Mouse (Mus musculus) intestine, postnatal 0 days (tissue): ENCODE results near the gene Phf21b. TPM values are rescaled to one million over a fixed set of nuclear protein-coding genes. Genes with fewer than 3 reads are reported as not detected.

Experiments
- ATAC-seq: fragments of 200-750 bp; cut with Nextera tagmentation; 2 replicates; pipeline ENCODE4 v1.8.0; 2017; ENCODE audit warnings: mild to moderate bottlenecking, moderate TSS enrichment, moderate library complexity
- H3K27ac ChIP-seq: fragments of 300-500 bp; sonication (generic); 2 replicates; pipeline ENCODE4 v1.5.1; 2014; ENCODE audit warnings: mild to moderate bottlenecking, low read depth, low read length, moderate library complexity
- H3K27me3 ChIP-seq: fragments of 300-500 bp; sonication (generic); replicated peaks from 2 replicates; pipeline ENCODE4 v1.6.1; 2014; ENCODE audit warnings: low read length, mixed read lengths; ENCODE audit not compliant: control insufficient read depth, insufficient read depth
- H3K36me3 ChIP-seq: fragments of 300-500 bp; sonication (generic); 2 replicates; pipeline ENCODE4 v1.6.1; 2014; ENCODE audit warnings: mild to moderate bottlenecking, moderate library complexity; ENCODE audit not compliant: control insufficient read depth, insufficient read depth
- H3K4me1 ChIP-seq: fragments of 300-500 bp; sonication (generic); replicated peaks from 2 replicates; pipeline ENCODE4 v1.6.1; 2014; ENCODE audit warnings: antibody characterized with exemption, low read length, mixed read lengths; ENCODE audit not compliant: control insufficient read depth, insufficient read depth
- H3K4me2 ChIP-seq: fragments of 300-500 bp; sonication (generic); replicated peaks from 2 replicates; pipeline ENCODE4 v1.6.1; 2014; ENCODE audit warnings: low read depth, mild to moderate bottlenecking, moderate library complexity
- H3K4me3 ChIP-seq: fragments of 300-500 bp; sonication (generic); 2 replicates; pipeline ENCODE4 v1.5.1; 2014; ENCODE audit warnings: low read depth, low read length
- H3K9ac ChIP-seq: fragments of 300-500 bp; sonication (generic); 2 replicates; pipeline ENCODE4 v1.6.1; 2014; ENCODE audit warnings: mild to moderate bottlenecking, low read depth, low read length
- H3K9me3 ChIP-seq: fragments of 300-500 bp; sonication (generic); 2 replicates; pipeline ENCODE4 v1.6.1; 2016; ENCODE audit warnings: mixed run types; ENCODE audit not compliant: control insufficient read depth
- CTCF ChIP-seq: sonication (generic); IDR thresholded peaks from 2 replicates; pipeline ENCODE4 v1.5.1; 2016; ENCODE audit warnings: low read depth, mild to moderate bottlenecking, control low read depth, antibody characterized with exemption, moderate library complexity
- WGBS: fragments of 180-500 bp; shearing (Covaris S2); extraction: QIAGEN DNeasy Blood & Tissue Kit; methylation state at CpG from one replicate; pipeline ENCODE4 v1.1.7; 2014; 5-methylcytosine and 5-hydroxymethylcytosine counted together
- polyA plus RNA-seq: library from polyadenylated mRNA; unstranded; fragments of >200 nt; fragmentation: Nextera tagmentation; extraction: Ambion mirVana; gene quantifications from 2 replicates; pipeline ENCODE4 v1.2.1, GENCODE M21; 2015

Phf21b gene
- polyA plus RNA-seq, 1 experiment from 2014 or later, result 0.38 TPM

DNA sequence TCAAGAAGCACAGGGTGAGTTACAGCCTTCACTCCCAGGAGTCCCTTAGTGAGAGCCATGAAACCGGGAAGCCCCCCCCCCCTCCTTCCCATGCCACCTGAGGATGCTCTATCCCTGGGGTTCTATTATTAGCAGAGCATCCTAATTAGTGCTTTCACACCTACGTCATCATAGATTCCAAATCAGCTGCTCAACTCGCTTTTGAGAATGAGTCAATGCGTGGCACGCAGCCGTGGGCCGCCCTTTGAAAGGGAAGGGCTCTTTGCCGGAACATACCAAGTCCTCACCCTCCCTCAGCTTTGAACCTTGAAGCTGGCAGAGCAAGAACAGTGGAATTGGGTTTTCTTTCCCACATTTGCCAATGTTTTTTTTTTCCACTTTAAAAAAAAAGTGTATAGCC lies 6.1 kb upstream of the Phf21b start:
- Histone ChIP-seq H3K27me3 (no peaks in the 10 kb centered on the region), H3K4me2 (no peak overlapping the region), H3K9ac (no peak overlapping the region), H3K9me3 (no peaks in the 10 kb centered on the region), H3K36me3 (no peaks in the 10 kb centered on the region), H3K4me1 (no peaks in the 10 kb centered on the region), H3K4me3 (no peak overlapping the region), H3K27ac (no peak overlapping the region)
- WGBS, result 89% methylated on average over 8 of the region's 8 CpGs
- TF ChIP-seq CTCF, result no peak
- no peak for ATAC-seq

DNA sequence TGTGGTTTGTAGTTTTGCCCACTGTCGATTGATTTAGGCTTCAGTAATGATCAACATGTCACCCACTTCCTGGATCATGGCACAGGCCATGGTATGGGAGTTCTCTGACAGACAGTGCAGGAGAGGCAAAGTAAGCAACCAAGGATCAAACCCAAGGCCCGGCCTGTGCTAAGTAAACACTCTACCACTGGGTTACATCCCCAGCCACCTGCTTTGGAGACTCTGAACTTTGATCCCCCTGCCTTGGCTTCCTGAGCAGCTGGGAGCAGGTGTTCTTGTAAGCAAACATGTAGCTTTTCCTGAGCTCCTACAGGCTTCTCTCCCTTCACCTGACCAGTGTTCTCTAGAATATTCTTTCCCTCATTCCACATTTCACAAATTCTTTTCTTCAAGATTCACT lies 1.8 kb upstream of the Phf21b start:
- TF ChIP-seq CTCF, result no peak
- Histone ChIP-seq H3K27ac (peak overlapping the region; percentile 46; the same call in 1 of the 2 replicates), H3K4me3 (no peak overlapping the region), H3K36me3 (no peaks in the 10 kb centered on the region), H3K9ac (no peak overlapping the region), H3K9me3 (no peaks in the 10 kb centered on the region), H3K4me1 (no peaks in the 10 kb centered on the region), H3K4me2 (no peak overlapping the region; the same call in 1 of the 2 replicates), H3K27me3 (0 out of 2 replicates have a peak, but pooled peaks cover 4% of the 10 kb centered on the region)
- WGBS, result 30% methylated on average over 2 of the region's 2 CpGs
- peak; percentile 48 for ATAC-seq

DNA sequence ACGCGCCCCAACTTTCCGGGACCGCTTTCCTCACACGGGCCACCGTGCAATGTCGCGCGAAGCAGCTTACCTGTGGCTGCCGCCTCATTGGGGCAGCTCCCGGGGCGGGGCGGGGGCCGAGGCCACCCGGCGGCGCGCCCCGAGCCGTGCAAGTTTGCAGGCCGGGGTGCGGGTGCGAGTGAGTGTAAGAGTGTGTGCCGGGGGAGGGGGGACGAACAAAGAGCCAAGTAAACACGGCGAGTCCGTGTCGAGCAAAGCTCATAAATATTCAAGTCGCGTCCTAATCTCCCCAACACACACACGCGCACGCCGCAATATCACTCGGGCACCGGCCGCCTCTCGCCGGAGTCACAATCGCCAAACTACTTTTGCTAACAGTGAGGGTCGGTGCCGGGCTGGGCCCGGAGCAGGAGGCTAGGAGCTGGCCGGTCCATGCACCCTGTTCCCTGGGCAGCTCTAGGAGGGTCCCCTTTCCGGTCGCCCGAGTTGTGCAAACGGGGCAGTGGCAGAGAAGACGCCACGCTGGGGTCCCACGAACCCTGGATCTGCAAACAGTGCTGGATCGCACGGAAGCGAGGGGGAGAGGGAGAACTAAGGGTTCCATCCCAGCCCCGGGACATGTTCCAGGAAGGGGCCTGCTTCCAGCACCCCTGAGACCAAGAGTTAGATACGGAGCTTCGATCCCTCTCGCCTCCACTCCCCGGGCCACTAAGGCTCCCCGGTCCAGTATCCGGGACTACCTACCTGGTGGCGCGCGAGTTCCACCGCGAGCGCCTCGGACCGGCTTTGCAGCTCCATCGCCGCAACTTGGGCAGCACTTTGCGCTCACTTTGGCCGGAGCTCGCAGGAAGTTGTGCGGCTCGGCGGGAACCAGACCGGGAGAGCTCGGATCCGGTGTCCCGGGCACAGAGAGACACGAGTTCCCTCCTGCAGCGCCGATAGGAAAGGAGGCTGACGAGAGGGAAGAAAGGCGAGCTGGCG lies 638 bp downstream of the Phf21b start:
- Histone ChIP-seq H3K27me3 (0 out of 2 replicates have a peak, but pooled peaks cover 4% of the 10 kb centered on the region), H3K9me3 (no peaks in the 10 kb centered on the region), H3K36me3 (no peaks in the 10 kb centered on the region), H3K4me3 (peak overlapping the region; percentile 71), H3K27ac (peak overlapping the region; percentile 62; the same call in 1 of the 2 replicates), H3K4me1 (0 out of 2 replicates have a peak, but pooled peaks cover 6% of the 10 kb centered on the region), H3K9ac (peak overlapping the region; percentile 52), H3K4me2 (peak overlapping the region; percentile 100)
- no peak for TF ChIP-seq CTCF
- WGBS, result under 1% methylated on average over 87 of the region's 88 CpGs
- ATAC-seq, result peak; percentile 25; the same call in 1 of the 2 replicates

DNA sequence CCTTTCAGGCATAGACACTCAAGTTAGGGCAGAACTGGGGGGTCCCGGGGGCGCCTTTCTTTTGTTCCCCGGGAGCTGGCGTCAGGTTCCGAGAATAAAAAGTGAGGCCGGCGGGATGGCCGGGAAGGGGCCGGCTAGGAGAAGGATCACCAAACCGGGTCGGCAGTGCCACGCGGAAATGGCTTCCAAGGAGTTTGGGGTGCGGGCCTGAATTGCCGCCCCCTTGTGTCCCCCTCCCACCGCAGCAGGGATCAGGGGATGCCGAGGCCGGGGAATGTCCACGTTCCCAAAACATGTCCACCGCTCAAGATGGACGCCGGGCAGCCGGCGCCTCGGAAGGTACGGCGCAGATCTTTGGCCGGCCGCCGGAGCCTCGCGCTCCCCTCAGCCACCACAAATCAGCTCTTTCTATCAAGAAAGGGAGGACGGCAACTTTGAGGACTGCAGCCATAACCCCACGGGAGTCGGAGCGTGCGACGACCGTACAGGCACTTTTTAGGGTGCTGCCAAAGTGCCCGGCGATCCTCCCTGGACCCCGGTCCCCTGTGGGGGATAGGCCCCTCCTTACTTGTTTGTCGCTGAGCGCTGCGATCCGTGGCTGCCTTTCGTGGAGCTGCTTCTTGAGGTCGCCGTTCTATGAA lies 1.6 kb downstream of the Phf21b start:
- no peaks in the 10 kb centered on the region for H3K36me3 ChIP-seq
- H3K9me3 ChIP-seq, result no peaks in the 10 kb centered on the region
- ATAC-seq, result no peak
- 0 out of 2 replicates have a peak overlapping the region, but pooled peaks have one; percentile 4 for H3K27ac ChIP-seq
- peak overlapping the region; percentile 100 for H3K4me2 ChIP-seq
- no peak for TF ChIP-seq CTCF
- H3K9ac ChIP-seq, result 0 out of 2 replicates have a peak overlapping the region, but pooled peaks have one; percentile 11
- 1% methylated on average over 49 of the region's 49 CpGs for WGBS
- 0 out of 2 replicates have a peak, but pooled peaks cover 9% of the 10 kb centered on the region for H3K4me1 ChIP-seq
- peak overlapping the region; percentile 71 for H3K4me3 ChIP-seq
- 0 out of 2 replicates have a peak, but pooled peaks cover 4% of the 10 kb centered on the region for H3K27me3 ChIP-seq

DNA sequence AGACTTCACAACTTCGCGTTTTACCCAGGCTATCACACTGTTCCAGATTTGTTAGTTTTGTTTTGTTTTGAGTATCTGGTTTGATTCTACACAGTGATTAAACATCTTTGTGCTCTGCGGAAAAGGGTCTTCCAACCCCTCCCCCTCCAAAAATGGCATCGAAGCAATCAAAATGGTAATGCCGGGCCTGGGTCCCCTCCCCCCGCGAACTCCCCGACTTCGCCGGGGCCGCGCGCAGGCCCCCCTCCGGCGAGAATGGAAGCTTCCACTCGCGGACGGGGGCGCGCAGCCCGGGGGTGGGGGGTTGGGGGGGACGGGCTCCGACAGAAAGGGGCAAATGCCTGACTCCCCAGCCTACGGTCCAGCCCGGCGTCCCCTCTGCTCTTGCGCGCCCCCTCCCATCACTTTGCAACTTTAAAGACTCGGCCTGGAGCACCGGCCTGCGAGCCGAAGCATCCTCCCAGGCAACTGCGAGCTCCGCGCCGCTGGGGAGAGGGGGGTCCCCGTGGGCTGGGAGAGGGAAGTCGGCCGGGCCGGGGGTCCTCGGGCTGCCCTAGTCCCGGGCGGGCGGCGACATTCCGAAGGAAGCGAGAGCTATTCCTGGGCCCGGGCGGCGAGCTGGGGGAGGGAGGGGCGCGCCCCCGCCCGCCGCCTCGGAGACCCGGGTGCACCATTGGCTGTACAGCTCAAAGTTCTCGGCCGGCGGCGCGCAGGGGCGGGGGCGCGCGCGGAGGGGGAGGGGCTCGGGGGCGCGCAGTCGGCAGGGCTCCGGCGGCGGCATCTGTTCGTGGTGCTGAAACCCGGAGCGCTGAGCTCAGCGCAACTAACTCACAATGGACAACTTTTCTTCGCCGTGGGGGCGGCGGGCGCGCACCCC lies 2.4 kb downstream of the Phf21b start:
- Histone ChIP-seq H3K4me3 (peak overlapping the region; percentile 71), H3K4me1 (0 out of 2 replicates have a peak, but pooled peaks cover 9% of the 10 kb centered on the region), H3K27ac (peak overlapping the region; percentile 74), H3K4me2 (peak overlapping the region; percentile 100), H3K27me3 (0 out of 2 replicates have a peak, but pooled peaks cover 4% of the 10 kb centered on the region), H3K9me3 (no peaks in the 10 kb centered on the region), H3K36me3 (no peaks in the 10 kb centered on the region), H3K9ac (peak overlapping the region; percentile 49)
- peak; percentile 26; the same call in 1 of the 2 replicates for TF ChIP-seq CTCF
- under 1% methylated on average over 66 of the region's 84 CpGs for WGBS
- peak; percentile 60 for ATAC-seq
